Mouse (Mus musculus) heart, embryonic 11.5 days (tissue): ENCODE results near the gene Fa2h. TPM values are rescaled to one million over a fixed set of nuclear protein-coding genes. Genes with fewer than 3 reads are reported as not detected.
A peak's percentile ranks its signal among the peaks of the same experiment; 100 is the strongest.

Experiments
- ATAC-seq: fragments of 200-750 bp; cut with Nextera tagmentation; replicated peaks from 2 replicates; pipeline ENCODE4 v1.8.0; 2017; ENCODE audit warnings: moderate library complexity; ENCODE audit not compliant: insufficient number of reproducible peaks, low FRiP score, low TSS enrichment
- H3K27ac ChIP-seq: fragments of 300-500 bp; sonication (generic); 2 replicates; pipeline ENCODE4 v1.5.1; 2014; ENCODE audit warnings: mild to moderate bottlenecking, low read depth, low read length
- H3K27me3 ChIP-seq: fragments of 300-500 bp; sonication (generic); 2 replicates; pipeline ENCODE4 v1.6.1; 2014; ENCODE audit warnings: mild to moderate bottlenecking, low read length, mixed read lengths; ENCODE audit not compliant: control insufficient read depth, insufficient read depth
- H3K36me3 ChIP-seq: fragments of 300-500 bp; sonication (generic); 2 replicates; pipeline ENCODE4 v1.6.1; 2014; ENCODE audit warnings: mild to moderate bottlenecking, low read length, moderate library complexity, mixed read lengths; ENCODE audit not compliant: control insufficient read depth, insufficient read depth
- H3K4me1 ChIP-seq: fragments of 300-500 bp; sonication (generic); 2 replicates; pipeline ENCODE4 v1.6.1; 2014; ENCODE audit warnings: low read length; ENCODE audit not compliant: control insufficient read depth, insufficient read depth
- H3K4me2 ChIP-seq: fragments of 300-500 bp; sonication (generic); 2 replicates; pipeline ENCODE4 v1.6.1; 2014; ENCODE audit warnings: mild to moderate bottlenecking, moderate library complexity
- H3K4me3 ChIP-seq: fragments of 300-500 bp; sonication (generic); 2 replicates; pipeline ENCODE4 v1.5.1; 2014; ENCODE audit warnings: low read depth, low read length
- H3K9ac ChIP-seq: fragments of 300-500 bp; sonication (generic); 2 replicates; pipeline ENCODE4 v1.6.1; 2014; ENCODE audit warnings: mild to moderate bottlenecking, low read depth, low read length, moderate library complexity
- H3K9me3 ChIP-seq: fragments of 300-500 bp; sonication (generic); replicated peaks from 2 replicates; pipeline ENCODE4 v1.6.1; 2016; ENCODE audit warnings: low read length; ENCODE audit not compliant: control insufficient read depth
- WGBS: fragments of 180-500 bp; shearing (Covaris S2); extraction: QIAGEN DNeasy Blood & Tissue Kit; methylation state at CpG from one replicate; pipeline ENCODE4 v1.1.7; 2014; ENCODE audit not compliant: insufficient replicate concordance; 5-methylcytosine and 5-hydroxymethylcytosine counted together
- polyA plus RNA-seq: library from polyadenylated mRNA; unstranded; fragments of >200 nt; fragmentation: Nextera tagmentation; extraction: Ambion mirVana; gene quantifications from 2 replicates; pipeline ENCODE4 v1.2.1, GENCODE M21; 2014

The Fa2h gene
- polyA plus RNA-seq, 1 experiment from 2014 or later, result 0.07 TPM

- H3K9ac ChIP-seq, result no peak overlapping the region
- WGBS, result 84% methylated on average over 5 of the region's 5 CpGs
- H3K36me3 ChIP-seq, result no peaks in the 10 kb centered on the region
Measured at GRCm38 (mm10) chr8:111352289-111352688, 41.3 kb downstream of the Fa2h start.

GRCm38 (mm10) chr8:111350577-111350976 is 43.0 kb downstream of the Fa2h start:
- ATAC-seq, result no peak
- WGBS, result 82% methylated on average over 6 of the region's 6 CpGs
- H3K9ac ChIP-seq, result no peak overlapping the region
- no peaks in the 10 kb centered on the region for H3K36me3 ChIP-seq
- no peaks in the 10 kb centered on the region for H3K9me3 ChIP-seq
- no peak overlapping the region for H3K4me3 ChIP-seq
- no peak overlapping the region for H3K4me2 ChIP-seq
- H3K4me1 ChIP-seq, result no peaks in the 10 kb centered on the region
- H3K27me3 ChIP-seq, result peaks cover 3% of the 10 kb centered on the region; the same call in 1 of the 2 replicates
- no peak overlapping the region for H3K27ac ChIP-seq

More at GRCm38 (mm10) chr8:111352289-111352688, 41.3 kb downstream of the Fa2h start:
- Histone ChIP-seq H3K4me3 (no peak overlapping the region), H3K4me2 (no peak overlapping the region), H3K27ac (no peak overlapping the region), H3K4me1 (no peaks in the 10 kb centered on the region), H3K9me3 (no peaks in the 10 kb centered on the region), H3K27me3 (peaks cover 3% of the 10 kb centered on the region; the same call in 1 of the 2 replicates)
- no peak for ATAC-seq

- H3K27me3 ChIP-seq, result no peaks in the 10 kb centered on the region; the same call in 1 of the 2 replicates
- 6% methylated on average over 5 of the region's 5 CpGs for WGBS
- no peak overlapping the region for H3K27ac ChIP-seq
- no peak overlapping the region for H3K4me3 ChIP-seq
- no peak for ATAC-seq
- no peak overlapping the region for H3K9ac ChIP-seq
- H3K4me1 ChIP-seq, result no peaks in the 10 kb centered on the region
- H3K4me2 ChIP-seq, result no peak overlapping the region
- no peaks in the 10 kb centered on the region for H3K9me3 ChIP-seq
- H3K36me3 ChIP-seq, result no peaks in the 10 kb centered on the region
Measured at GRCm38 (mm10) chr8:111343225-111343624, 50.4 kb downstream of the Fa2h start.

- no peak overlapping the region for H3K4me2 ChIP-seq
- H3K36me3 ChIP-seq, result no peaks in the 10 kb centered on the region
- H3K4me1 ChIP-seq, result no peaks in the 10 kb centered on the region
- H3K9ac ChIP-seq, result no peak overlapping the region
- H3K4me3 ChIP-seq, result no peak overlapping the region
- H3K9me3 ChIP-seq, result no peaks in the 10 kb centered on the region
- peaks cover 4% of the 10 kb centered on the region; the same call in 1 of the 2 replicates for H3K27me3 ChIP-seq
- no peak overlapping the region for H3K27ac ChIP-seq
- no peak for ATAC-seq
- 78% methylated on average over 3 of the region's 3 CpGs for WGBS
Measured at GRCm38 (mm10) chr8:111340186-111340585, 53.4 kb downstream of the Fa2h start.

- Histone ChIP-seq H3K4me3 (peak overlapping the region; percentile 55), H3K36me3 (no peaks in the 10 kb centered on the region), H3K27ac (no peak overlapping the region), H3K9me3 (no peaks in the 10 kb centered on the region), H3K4me1 (no peaks in the 10 kb centered on the region), H3K27me3 (peaks cover 4% of the 10 kb centered on the region; the same call in 1 of the 2 replicates), H3K4me2 (peak overlapping the region; percentile 89), H3K9ac (no peak overlapping the region)
- no peak for ATAC-seq
- WGBS, result 40% methylated on average over 12 of the region's 12 CpGs
Measured at GRCm38 (mm10) chr8:111338370-111339208, 55.0 kb downstream of the Fa2h start.

- WGBS, result under 1% methylated on average over 29 of the region's 29 CpGs
- peak within 1 kb of the TSS; percentile 89 for H3K4me2 ChIP-seq
- H3K36me3 ChIP-seq, result no peaks in the 10 kb centered on the region
- H3K9me3 ChIP-seq, result no peaks in the 10 kb centered on the region
- no peak within 1 kb of the TSS; the same call in 1 of the 2 replicates for H3K9ac ChIP-seq
- ATAC-seq, result no peak
- peaks cover 4% of the 10 kb centered on the region; the same call in 1 of the 2 replicates for H3K27me3 ChIP-seq
- H3K4me3 ChIP-seq, result peak within 1 kb of the TSS; percentile 55
- H3K4me1 ChIP-seq, result no peaks in the 10 kb centered on the region
- no peak within 1 kb of the TSS for H3K27ac ChIP-seq
Measured at GRCm38 (mm10) chr8:111337890-111338347, 55.7 kb downstream of the Fa2h start, which contains the start of gene Mlkl. Gene Mlkl, minus strand, starts transcription at chr8:111338177.

- Histone ChIP-seq H3K27me3 (peaks cover 4% of the 10 kb centered on the region; the same call in 1 of the 2 replicates), H3K36me3 (no peaks in the 10 kb centered on the region), H3K9ac (no peak overlapping the region; the same call in 1 of the 2 replicates), H3K4me3 (peak overlapping the region; percentile 55), H3K9me3 (no peaks in the 10 kb centered on the region), H3K27ac (no peak overlapping the region), H3K4me1 (no peaks in the 10 kb centered on the region), H3K4me2 (peak overlapping the region; percentile 89)
- no peak for ATAC-seq
- 24% methylated on average over 17 of the region's 17 CpGs for WGBS
Measured at GRCm38 (mm10) chr8:111337311-111337889, 56.2 kb downstream of the Fa2h start.

- Histone ChIP-seq H3K4me2 (no peak overlapping the region), H3K4me3 (no peak overlapping the region), H3K27me3 (peaks cover 4% of the 10 kb centered on the region; the same call in 1 of the 2 replicates), H3K4me1 (no peaks in the 10 kb centered on the region), H3K27ac (no peak overlapping the region), H3K9me3 (no peaks in the 10 kb centered on the region), H3K36me3 (no peaks in the 10 kb centered on the region), H3K9ac (no peak overlapping the region)
- WGBS, result 72% methylated on average over 4 of the region's 4 CpGs
- ATAC-seq, result no peak
Measured at GRCm38 (mm10) chr8:111336692-111337091, 56.9 kb downstream of the Fa2h start.
